Mouse (Mus musculus) cortical plate, adult 2 months (tissue): ENCODE data around the gene Cyp4f17.

Source experiments
- CTCF ChIP-seq: fragments of 200-500 bp; IDR thresholded peaks from 2 replicates; pipeline ENCODE4 v1.5.1; 2011; ENCODE audit warnings: mild to moderate bottlenecking, control low read depth, low read length; ENCODE audit not compliant: insufficient read depth; ENCODE audit errors: extremely low read depth
- POLR2A ChIP-seq: fragments of 200-500 bp; IDR thresholded peaks from 2 replicates; pipeline ENCODE4 v1.6.1; 2011; ENCODE audit warnings: mild to moderate bottlenecking, low read length, control low read depth; ENCODE audit not compliant: insufficient read depth; ENCODE audit errors: extremely low read depth

DNA sequence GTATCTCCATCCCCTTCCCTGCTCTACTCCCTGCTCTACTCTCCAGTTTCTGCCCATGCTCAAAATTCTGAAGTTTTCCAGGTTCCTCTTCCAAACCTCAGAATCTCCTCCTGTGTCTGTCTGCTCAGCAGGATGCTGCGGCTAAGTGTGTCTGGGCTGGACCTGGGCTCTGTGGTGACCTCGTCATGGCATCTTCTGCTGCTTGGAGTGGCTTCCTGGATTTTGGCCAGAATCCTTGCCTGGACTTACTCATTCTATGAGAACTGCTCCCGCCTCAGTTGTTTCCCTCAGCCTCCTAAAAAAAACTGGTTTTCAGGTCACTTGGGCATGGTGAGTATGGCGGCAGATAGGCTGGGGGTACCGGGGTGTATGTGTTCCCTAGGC lies 31.0 kb downstream of the Cyp4f17 start:
- TF ChIP-seq POLR2A: no peak
- no peak for TF ChIP-seq CTCF
